Mouse (Mus musculus) stomach, embryonic 16.5 days (tissue): ENCODE measurements at regions not wholly inside any gene's neighbourhood (a gene's known extent, or its start where the extent isn't known, plus 50 kb on each side); places are given as distances from the start of the nearest gene placed in this dataset.

Experiments
- ATAC-seq: fragments of 200-750 bp; cut with Nextera tagmentation; 2 replicates; pipeline ENCODE4 v1.8.0; 2017; ENCODE audit warnings: moderate number of reproducible peaks, moderate TSS enrichment; ENCODE audit not compliant: insufficient read depth, low FRiP score
- H3K27ac ChIP-seq: fragments of 300-500 bp; sonication (generic); 2 replicates; pipeline ENCODE4 v1.5.1; 2014; ENCODE audit warnings: low read length
- H3K27me3 ChIP-seq: fragments of 300-500 bp; sonication (generic); 2 replicates; pipeline ENCODE4 v1.6.1; 2014; ENCODE audit warnings: low read length, control low read depth, mixed read lengths; ENCODE audit not compliant: control insufficient read depth, insufficient read depth
- H3K36me3 ChIP-seq: fragments of 300-500 bp; sonication (generic); 2 replicates; pipeline ENCODE4 v1.6.1; 2014; ENCODE audit warnings: low read length; ENCODE audit not compliant: control insufficient read depth, insufficient read depth
- H3K4me1 ChIP-seq: fragments of 300-500 bp; sonication (generic); 2 replicates; pipeline ENCODE4 v1.6.1; 2014; ENCODE audit warnings: low read length, control low read depth, mixed read lengths; ENCODE audit not compliant: control insufficient read depth, insufficient read depth
- H3K4me2 ChIP-seq: fragments of 300-500 bp; sonication (generic); 2 replicates; pipeline ENCODE4 v1.6.1; 2014; ENCODE audit warnings: low read depth, low read length, mixed read lengths
- H3K4me3 ChIP-seq: fragments of 300-500 bp; sonication (generic); replicated peaks from 2 replicates; pipeline ENCODE4 v1.5.1; 2014; ENCODE audit warnings: mild to moderate bottlenecking, low read length
- H3K9ac ChIP-seq: fragments of 300-500 bp; sonication (generic); 2 replicates; pipeline ENCODE4 v1.6.1; 2014; ENCODE audit warnings: low read length
- H3K9me3 ChIP-seq: fragments of 300-500 bp; sonication (generic); replicated peaks from 2 replicates; pipeline ENCODE4 v1.6.1; 2016; ENCODE audit warnings: low read length, control low read depth; ENCODE audit not compliant: control insufficient read depth
- WGBS: fragments of 180-500 bp; shearing (Covaris S2); extraction: QIAGEN DNeasy Blood & Tissue Kit; methylation state at CpG from one replicate; pipeline ENCODE4 v1.1.7; 2014; 5-methylcytosine and 5-hydroxymethylcytosine counted together

GRCm38 (mm10) chr6:49930104-49930503 lies 107.6 kb downstream of the Npy start:
- no peaks in the 10 kb centered on the region for H3K4me1 ChIP-seq
- no peak for ATAC-seq
- 26% methylated on average over 4 of the region's 4 CpGs for WGBS

GRCm38 (mm10) chr6:49943087-49943486 lies 120.6 kb downstream of the Npy start:
- Histone ChIP-seq H3K4me3 (no peak overlapping the region), H3K4me1 (no peaks in the 10 kb centered on the region), H3K9me3 (no peaks in the 10 kb centered on the region), H3K27ac (no peak overlapping the region), H3K4me2 (no peak overlapping the region), H3K36me3 (no peaks in the 10 kb centered on the region), H3K9ac (no peak overlapping the region), H3K27me3 (no peaks in the 10 kb centered on the region)
- 73% methylated on average over 9 of the region's 9 CpGs for WGBS
- ATAC-seq, result no peak

More at GRCm38 (mm10) chr6:49930104-49930503, 107.6 kb downstream of the Npy start:
- Histone ChIP-seq H3K27me3 (no peaks in the 10 kb centered on the region), H3K27ac (no peak overlapping the region), H3K4me2 (no peak overlapping the region), H3K4me3 (no peak overlapping the region), H3K36me3 (no peaks in the 10 kb centered on the region), H3K9ac (no peak overlapping the region), H3K9me3 (peaks cover 3% of the 10 kb centered on the region; the same call in 1 of the 2 replicates)

- no peak for ATAC-seq
- Histone ChIP-seq H3K36me3 (no peaks in the 10 kb centered on the region), H3K4me1 (no peaks in the 10 kb centered on the region), H3K27ac (no peak overlapping the region), H3K4me2 (no peak overlapping the region), H3K27me3 (no peaks in the 10 kb centered on the region), H3K4me3 (no peak overlapping the region), H3K9me3 (no peaks in the 10 kb centered on the region), H3K9ac (no peak overlapping the region)
- 80% methylated on average over 8 of the region's 8 CpGs for WGBS
Measured at GRCm38 (mm10) chr6:49958891-49959290, 136.4 kb downstream of the Npy start.

- ATAC-seq, result no peak
Measured at GRCm38 (mm10) chr6:49961166-49961565, 138.7 kb downstream of the Npy start.

GRCm38 (mm10) chr6:49965944-49966545 lies 143.5 kb downstream of the Npy start:
- no peaks in the 10 kb centered on the region for H3K36me3 ChIP-seq
- no peak overlapping the region for H3K4me2 ChIP-seq
- 79% methylated on average over 5 of the region's 5 CpGs for WGBS
- H3K4me3 ChIP-seq, result no peak overlapping the region
- no peaks in the 10 kb centered on the region for H3K9me3 ChIP-seq
- ATAC-seq, result no peak
- H3K27ac ChIP-seq, result no peak overlapping the region
- H3K4me1 ChIP-seq, result no peaks in the 10 kb centered on the region
- no peak overlapping the region for H3K9ac ChIP-seq
- no peaks in the 10 kb centered on the region for H3K27me3 ChIP-seq

More at GRCm38 (mm10) chr6:49961166-49961565, 138.7 kb downstream of the Npy start:
- no peaks in the 10 kb centered on the region for H3K4me1 ChIP-seq
- H3K36me3 ChIP-seq, result no peaks in the 10 kb centered on the region
- H3K4me3 ChIP-seq, result no peak overlapping the region
- H3K9ac ChIP-seq, result no peak overlapping the region
- H3K27ac ChIP-seq, result no peak overlapping the region
- H3K27me3 ChIP-seq, result no peaks in the 10 kb centered on the region
- no peaks in the 10 kb centered on the region for H3K9me3 ChIP-seq
- H3K4me2 ChIP-seq, result no peak overlapping the region
- WGBS, result 86% methylated on average over 4 of the region's 4 CpGs

- no peaks in the 10 kb centered on the region for H3K36me3 ChIP-seq
- H3K4me2 ChIP-seq, result no peak overlapping the region
- ATAC-seq, result no peak
- no peak overlapping the region for H3K27ac ChIP-seq
- H3K9me3 ChIP-seq, result no peaks in the 10 kb centered on the region
- WGBS, result 75% methylated on average over 3 of the region's 3 CpGs
- H3K27me3 ChIP-seq, result no peaks in the 10 kb centered on the region
- H3K9ac ChIP-seq, result no peak overlapping the region
- H3K4me3 ChIP-seq, result no peak overlapping the region
- H3K4me1 ChIP-seq, result no peaks in the 10 kb centered on the region
Measured at GRCm38 (mm10) chr6:49966555-49966954, 143.5 kb upstream of the Mpp6 start.

- Histone ChIP-seq H3K9me3 (no peaks in the 10 kb centered on the region), H3K27ac (no peak overlapping the region), H3K4me3 (no peak overlapping the region), H3K9ac (no peak overlapping the region), H3K27me3 (no peaks in the 10 kb centered on the region), H3K36me3 (no peaks in the 10 kb centered on the region), H3K4me1 (no peaks in the 10 kb centered on the region), H3K4me2 (no peak overlapping the region)
- WGBS, result 52% methylated on average over 7 of the region's 7 CpGs
- no peak for ATAC-seq
Measured at GRCm38 (mm10) chr6:49973258-49973865, 136.7 kb upstream of the Mpp6 start.

GRCm38 (mm10) chr6:49977783-49978182 lies 132.3 kb upstream of the Mpp6 start:
- no peak overlapping the region for H3K4me3 ChIP-seq
- no peak overlapping the region for H3K9ac ChIP-seq
- no peak overlapping the region for H3K4me2 ChIP-seq
- no peaks in the 10 kb centered on the region for H3K4me1 ChIP-seq
- no peaks in the 10 kb centered on the region for H3K27me3 ChIP-seq
- H3K27ac ChIP-seq, result no peak overlapping the region
- 60% methylated on average over 11 of the region's 11 CpGs for WGBS
- no peaks in the 10 kb centered on the region for H3K9me3 ChIP-seq
- no peak for ATAC-seq
- H3K36me3 ChIP-seq, result no peaks in the 10 kb centered on the region

- WGBS, result 75% methylated on average over 4 of the region's 4 CpGs
- Histone ChIP-seq H3K4me3 (no peak overlapping the region), H3K4me1 (peaks cover 3% of the 10 kb centered on the region; the same call in 1 of the 2 replicates), H3K27ac (no peak overlapping the region), H3K4me2 (no peak overlapping the region), H3K27me3 (no peaks in the 10 kb centered on the region), H3K36me3 (no peaks in the 10 kb centered on the region), H3K9me3 (no peaks in the 10 kb centered on the region), H3K9ac (no peak overlapping the region)
- no peak for ATAC-seq
Measured at GRCm38 (mm10) chr6:49983740-49984139, 126.3 kb upstream of the Mpp6 start.
